Mouse (Mus musculus) heart, adult 2 months (tissue): Measurements from ENCODE around the gene E130114P18Rik. TPM values are rescaled to one million over a fixed set of nuclear protein-coding genes. Genes with fewer than 3 reads are reported as not detected.

Source experiments
- DNase-seq, 2 experiments: peaks; one replicate each; pipeline ENCODE4 v3.0.0; 2021
- H3K27ac ChIP-seq: fragments of 200-600 bp; 2 replicates; pipeline ENCODE4 v1.8.1; 2022
- H3K27me3 ChIP-seq: fragments of 200-500 bp; 2 replicates; pipeline ENCODE4 v1.6.1; 2012; ENCODE audit warnings: mild to moderate bottlenecking, low read length, inconsistent platforms, mixed read lengths; ENCODE audit not compliant: control insufficient read depth, insufficient read depth
- H3K36me3 ChIP-seq: fragments of 200-500 bp; 2 replicates; pipeline ENCODE4 v1.6.1; 2012; ENCODE audit warnings: low read length, inconsistent platforms; ENCODE audit not compliant: control insufficient read depth, insufficient read depth
- H3K4me1 ChIP-seq: fragments of 200-500 bp; 2 replicates; pipeline ENCODE4 v1.6.1; 2011; ENCODE audit warnings: low read length; ENCODE audit not compliant: control insufficient read depth, insufficient read depth
- H3K4me3 ChIP-seq: fragments of 200-600 bp; 2 replicates; pipeline ENCODE4 v1.8.1; 2022
- H3K79me2 ChIP-seq: fragments of 200-500 bp; replicated peaks from 2 replicates; pipeline ENCODE4 v1.6.1; 2012; ENCODE audit warnings: mild to moderate bottlenecking, inconsistent platforms, low read length, moderate library complexity, mixed read lengths; ENCODE audit not compliant: control insufficient read depth, insufficient read depth
- H3K9ac ChIP-seq: fragments of 200-500 bp; 2 replicates; pipeline ENCODE4 v1.6.1; 2012; ENCODE audit warnings: low read depth, mild to moderate bottlenecking, control low read depth, inconsistent platforms, low read length, mixed read lengths
- CTCF ChIP-seq: fragments of 200-600 bp; IDR thresholded peaks from 2 replicates; pipeline ENCODE4 v1.8.1; 2022; ENCODE audit warnings: antibody characterized with exemption, mild to moderate bottlenecking, moderate library complexity
- EP300 ChIP-seq: fragments of 200-500 bp; IDR thresholded peaks from 2 replicates; pipeline ENCODE4 v1.6.1; 2011; ENCODE audit warnings: low read depth, low read length, control low read depth; ENCODE audit not compliant: insufficient read depth
- POLR2A ChIP-seq: fragments of 200-500 bp; IDR thresholded peaks from 2 replicates; pipeline ENCODE4 v1.6.1; 2011; ENCODE audit warnings: mild to moderate bottlenecking, low read depth, low read length, control low read depth; ENCODE audit not compliant: insufficient read depth
- WGBS: fragments of 180-500 bp; shearing (Covaris S2); methylation state at CpG from one replicate; pipeline ENCODE4 v1.1.7; 2018; 5-methylcytosine and 5-hydroxymethylcytosine counted together
- intact Hi-C: fragments of 180-260 bp; cut with DNase I; formaldehyde crosslinking; loops from one replicate; pipeline ENCODE4 v1.15.1; 2025
- polyA plus RNA-seq: library from polyadenylated mRNA; depleted of rRNA; stranded (reverse); fragments of >200 nt; gene quantifications from 2 replicates; pipeline ENCODE4 v1.2.3, GENCODE M21; 2012
- total RNA-seq, 2 experiments: library from RNA; stranded (reverse); gene quantifications; 2 replicates each; pipeline ENCODE4 v1.2.3; 2021

The E130114P18Rik gene
- total and polyA plus RNA-seq, 3 experiments = not detected

DNA sequence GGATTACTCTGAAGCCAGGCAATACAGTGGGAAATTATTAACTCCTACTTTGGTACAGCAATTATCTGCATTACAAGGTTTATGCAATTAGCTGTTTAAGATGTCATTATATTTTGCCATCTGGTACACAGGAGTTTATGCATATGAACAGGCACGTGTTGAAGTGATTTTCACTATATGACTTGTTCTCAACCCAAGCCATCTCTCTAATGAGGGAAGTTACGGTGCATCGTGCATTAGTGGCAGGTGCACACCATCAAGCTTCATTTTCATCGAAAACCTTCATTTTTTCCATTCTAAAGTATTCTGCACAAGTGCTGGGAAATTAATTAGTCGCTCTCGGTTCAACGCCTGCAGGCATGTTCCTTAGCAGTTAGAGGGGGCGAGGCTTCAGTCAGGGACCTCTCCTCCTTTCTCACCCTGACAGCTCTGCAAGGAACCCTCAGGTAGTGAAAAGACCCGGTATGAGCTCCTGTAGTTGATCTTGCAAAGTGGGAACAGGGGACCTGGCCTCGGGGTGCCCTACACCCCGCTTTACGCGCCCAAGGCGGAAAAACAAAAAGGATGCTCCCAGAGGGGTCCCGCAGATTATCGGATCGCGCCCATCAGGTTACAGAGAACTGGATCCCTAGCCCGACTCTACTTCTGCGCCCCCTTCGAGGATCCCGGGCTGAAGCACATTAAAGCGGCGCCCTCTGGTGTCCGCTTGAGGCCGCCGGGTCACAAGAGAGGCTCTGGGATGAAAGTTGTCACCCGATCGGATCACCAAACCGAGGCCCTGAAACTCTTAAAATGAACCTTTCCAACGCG lies 32.4 kb downstream of the E130114P18Rik start:
- H3K36me3 ChIP-seq = no peaks in the 10 kb centered on the region
- TF ChIP-seq EP300 = no peak
- peak; percentile 92 for TF ChIP-seq CTCF
- no peak for TF ChIP-seq POLR2A
- peak; percentile 82 to 86 for DNase-seq
- no peak overlapping the region for H3K27ac ChIP-seq
- WGBS = 9% methylated on average over 32 of the region's 32 CpGs
- no peaks in the 10 kb centered on the region for H3K79me2 ChIP-seq
- H3K4me3 ChIP-seq = peak overlapping the region; percentile 31
- no peaks in the 10 kb centered on the region; the same call in 1 of the 2 replicates for H3K4me1 ChIP-seq
- H3K9ac ChIP-seq = peak overlapping the region; percentile 60
- no peaks in the 10 kb centered on the region for H3K27me3 ChIP-seq
- intact Hi-C loops = loop anchor here (1.0 to 10.0 kb wide), 5 partner anchors 68 to 1041 kb away; no protein-coding TSS in a partner anchor

DNA sequence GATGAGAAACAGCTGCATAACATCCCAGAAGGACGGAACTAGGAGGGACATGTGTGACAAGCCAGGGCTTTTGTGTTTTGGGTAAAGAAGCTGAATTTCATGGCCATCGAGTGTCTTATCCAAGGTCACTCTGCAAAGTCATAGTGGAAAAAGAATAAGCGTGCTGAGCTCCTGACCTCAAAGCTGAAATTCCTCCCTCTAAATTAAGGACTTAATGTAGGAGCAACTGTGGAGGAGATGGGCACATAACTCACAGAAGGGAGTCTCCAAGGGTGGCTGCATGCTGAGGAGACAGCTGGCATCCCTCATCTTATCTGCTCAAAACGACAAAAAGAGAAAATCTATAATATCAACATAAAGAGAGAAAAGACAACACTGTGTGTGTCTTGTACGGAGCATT lies 33.9 kb downstream of the E130114P18Rik start:
- Histone ChIP-seq H3K4me1 (no peaks in the 10 kb centered on the region; the same call in 1 of the 2 replicates), H3K79me2 (no peaks in the 10 kb centered on the region), H3K27ac (no peak overlapping the region), H3K36me3 (no peaks in the 10 kb centered on the region), H3K27me3 (no peaks in the 10 kb centered on the region), H3K4me3 (no peak overlapping the region), H3K9ac (no peak overlapping the region)
- no peak for TF ChIP-seq CTCF
- no peak for TF ChIP-seq POLR2A
- TF ChIP-seq EP300 = no peak
- WGBS = 62% methylated on average over 5 of the region's 5 CpGs
- intact Hi-C loops = loop anchor here (5.0 to 10.0 kb wide), 2 partner anchors 47 to 1039 kb away; no protein-coding TSS in a partner anchor
- DNase-seq = no peak

DNA sequence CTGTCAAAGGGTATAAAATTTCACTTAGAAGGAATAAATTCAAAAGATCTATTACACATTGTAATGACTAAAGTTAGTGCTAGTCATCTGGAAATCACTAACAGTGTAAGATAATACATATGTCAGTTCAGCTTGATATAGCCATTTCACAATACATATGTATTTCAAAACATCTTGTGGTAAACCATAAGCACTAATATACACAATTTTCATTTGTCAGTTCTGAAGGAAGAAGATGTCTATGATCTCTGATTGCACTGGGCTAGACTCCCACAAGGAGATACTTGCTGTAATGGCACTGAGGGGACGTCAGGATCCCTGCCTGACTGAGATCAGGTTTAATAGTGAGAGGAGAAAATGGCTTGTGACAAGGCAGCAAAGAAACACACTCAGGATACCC lies 44.5 kb downstream of the E130114P18Rik start:
- no peaks in the 10 kb centered on the region for H3K27me3 ChIP-seq
- H3K27ac ChIP-seq = no peak overlapping the region
- H3K4me1 ChIP-seq = no peaks in the 10 kb centered on the region
- H3K4me3 ChIP-seq = no peak overlapping the region
- TF ChIP-seq POLR2A (no peak), EP300 (no peak), CTCF (no peak)
- no peak for DNase-seq
- intact Hi-C loops = no loop called here
- H3K79me2 ChIP-seq = no peaks in the 10 kb centered on the region
- no peak overlapping the region for H3K9ac ChIP-seq
- no peaks in the 10 kb centered on the region for H3K36me3 ChIP-seq
- 84% methylated on average over 1 of the region's 1 CpGs for WGBS

DNA sequence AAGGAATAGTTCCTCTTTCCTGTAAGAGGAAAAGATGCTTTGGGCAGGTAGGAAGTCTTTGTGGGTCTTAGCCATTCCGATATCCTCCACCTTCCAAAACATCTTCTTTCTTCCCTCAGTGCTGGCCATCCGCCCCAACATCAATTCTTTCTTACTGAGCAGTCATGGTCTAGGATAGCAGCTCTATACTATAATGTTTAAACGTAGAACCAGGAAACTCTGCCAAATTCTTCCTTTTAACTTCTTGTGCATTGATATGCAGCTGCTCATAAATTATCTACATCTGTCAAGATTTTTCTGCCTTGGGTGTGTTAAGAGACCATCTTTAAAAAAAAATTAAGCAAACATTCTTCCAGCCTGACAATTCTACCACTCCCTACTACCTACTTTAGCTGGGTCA lies 47.5 kb downstream of the E130114P18Rik start:
- no peak for DNase-seq
- Histone ChIP-seq H3K27ac (no peak overlapping the region), H3K27me3 (no peaks in the 10 kb centered on the region), H3K79me2 (no peaks in the 10 kb centered on the region), H3K36me3 (no peaks in the 10 kb centered on the region), H3K4me1 (no peaks in the 10 kb centered on the region), H3K9ac (no peak overlapping the region), H3K4me3 (no peak overlapping the region)
- WGBS = 72% methylated on average over 3 of the region's 3 CpGs
- intact Hi-C loops = no loop called here
- TF ChIP-seq CTCF (no peak), POLR2A (no peak), EP300 (no peak)

DNA sequence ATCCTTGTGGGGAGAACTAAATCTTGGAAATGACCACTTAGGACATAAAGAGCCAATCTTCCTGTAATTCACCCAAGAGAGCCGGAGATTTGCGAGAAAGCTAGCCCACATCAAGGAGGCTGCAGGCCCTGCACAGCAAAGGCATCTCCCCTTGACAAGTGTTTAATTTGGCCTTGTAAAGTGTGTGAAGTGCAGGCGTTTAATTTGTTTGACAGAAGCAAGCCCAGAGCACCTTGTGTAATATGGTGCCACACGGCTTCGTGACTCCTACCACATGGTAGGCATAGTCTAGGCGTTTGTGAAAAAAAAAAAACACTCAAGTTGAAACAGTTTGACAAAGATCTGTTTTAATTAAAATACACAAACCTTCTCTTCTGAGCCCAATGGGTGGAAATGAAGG lies 47.9 kb downstream of the E130114P18Rik start:
- TF ChIP-seq EP300 = no peak
- Histone ChIP-seq H3K36me3 (no peaks in the 10 kb centered on the region), H3K9ac (no peak overlapping the region), H3K4me1 (no peaks in the 10 kb centered on the region), H3K79me2 (no peaks in the 10 kb centered on the region), H3K27ac (no peak overlapping the region), H3K4me3 (no peak overlapping the region), H3K27me3 (no peaks in the 10 kb centered on the region)
- 87% methylated on average over 6 of the region's 6 CpGs for WGBS
- DNase-seq = no peak
- intact Hi-C loops = no loop called here

DNA sequence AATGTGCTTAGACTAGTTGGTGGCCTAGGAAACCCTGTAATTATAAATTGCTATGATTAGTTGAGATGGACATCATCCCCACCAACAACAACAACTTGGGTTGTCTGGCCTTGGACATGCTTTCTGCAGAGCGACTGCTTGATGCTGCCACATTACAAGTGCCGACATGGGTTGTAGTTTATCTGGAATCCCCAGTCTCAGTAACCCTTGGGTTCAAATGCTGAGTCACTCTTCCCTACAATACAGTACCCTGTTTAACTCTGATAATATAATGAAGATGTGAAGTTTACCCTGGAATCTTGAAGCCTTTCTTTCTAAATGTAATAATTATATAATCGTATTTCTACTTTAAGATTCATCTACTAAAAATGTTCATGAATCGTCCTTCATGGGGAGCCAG lies 49.4 kb downstream of the E130114P18Rik start:
- Histone ChIP-seq H3K79me2 (no peaks in the 10 kb centered on the region), H3K27me3 (no peaks in the 10 kb centered on the region), H3K4me3 (no peak overlapping the region), H3K9ac (no peak overlapping the region), H3K27ac (no peak overlapping the region), H3K4me1 (no peaks in the 10 kb centered on the region), H3K36me3 (no peaks in the 10 kb centered on the region)
- intact Hi-C loops = no loop called here
- 88% methylated on average over 4 of the region's 4 CpGs for WGBS
- no peak for DNase-seq
- TF ChIP-seq EP300 (no peak), POLR2A (no peak), CTCF (no peak)
